Mouse (Mus musculus) C2C12 (cell line): ENCODE measurements around the gene Ptprn2. TPM values are rescaled to one million over a fixed set of nuclear protein-coding genes. Genes with fewer than 3 reads are reported as not detected.

Experiments
- H3K27me3 ChIP-seq: one replicate; pipeline ENCODE4 v1.6.1; 2011; ENCODE audit not compliant: control insufficient read depth, insufficient read depth, insufficient read length
- H3K36me3 ChIP-seq: one replicate; pipeline ENCODE4 v1.6.1; 2011; ENCODE audit not compliant: control insufficient read depth, insufficient read depth
- H3K4me3 ChIP-seq: one replicate; pipeline ENCODE4 v1.5.1; 2011; ENCODE audit warnings: mild to moderate bottlenecking, control low read depth; ENCODE audit not compliant: poor library complexity, insufficient read depth, severe bottlenecking
- H3K79me2 ChIP-seq: one replicate; pipeline ENCODE4 v1.6.1; 2011; ENCODE audit not compliant: control insufficient read depth, insufficient read depth
- H3K79me3 ChIP-seq: one replicate; pipeline ENCODE4 v1.6.1; 2011; ENCODE audit warnings: low read depth, control low read depth
- H3ac ChIP-seq: one replicate; pipeline ENCODE3; 2011; ENCODE audit warnings: low read depth; ENCODE audit not compliant: control insufficient read depth, insufficient read length
- CEBPB ChIP-seq: IDR thresholded peaks from one replicate; pipeline ENCODE4 v1.6.1; 2011; ENCODE audit warnings: low read depth, mild to moderate bottlenecking, control low read depth, moderate library complexity
- CTCF ChIP-seq: IDR thresholded peaks from one replicate; pipeline ENCODE4 v1.5.1; 2011; ENCODE audit not compliant: control insufficient read depth, insufficient read depth, insufficient read length
- FOSL1 ChIP-seq: IDR thresholded peaks from one replicate; pipeline ENCODE4 v1.8.0; 2011; ENCODE audit warnings: mild to moderate bottlenecking, low read length; ENCODE audit not compliant: poor library complexity, insufficient read depth, severe bottlenecking
- MAX ChIP-seq: IDR thresholded peaks from one replicate; pipeline ENCODE4 v1.6.1; 2011; ENCODE audit warnings: mild to moderate bottlenecking, control low read depth
- MYOD1 ChIP-seq: IDR thresholded peaks from one replicate; pipeline ENCODE4 v1.6.1; 2011; ENCODE audit warnings: low read depth; ENCODE audit not compliant: control insufficient read depth, insufficient read length
- MYOG ChIP-seq: IDR thresholded peaks from one replicate; pipeline ENCODE4 v1.6.1; 2011; ENCODE audit not compliant: control insufficient read depth, insufficient read length; ENCODE audit errors: extremely low read depth
- USF1 ChIP-seq: IDR thresholded peaks from one replicate; pipeline ENCODE4 v1.6.1; 2011; ENCODE audit warnings: low read depth, mild to moderate bottlenecking, control low read depth, moderate library complexity
- polyA plus RNA-seq: library from polyadenylated mRNA; unstranded; fragments of >200 nt; fragmentation: generic; extraction: Trizol; gene quantifications from one replicate; pipeline ENCODE4 v1.2.1, GENCODE M21; 2012; ENCODE audit warnings: missing spikeins

Ptprn2 gene
- polyA plus RNA-seq, 1 experiment: 0.41 TPM

- H3K79me2 ChIP-seq: no peaks in the 10 kb centered on the region
- no peaks in the 10 kb centered on the region for H3K27me3 ChIP-seq
- H3K79me3 ChIP-seq: no peaks in the 10 kb centered on the region
- no peaks in the 10 kb centered on the region for H3K36me3 ChIP-seq
- H3K4me3 ChIP-seq: no peak overlapping the region
- TF ChIP-seq MYOD1 (no peak), FOSL1 (no peak), MYOG (no peak), CTCF (no peak), USF1 (no peak), MAX (no peak), CEBPB (no peak)
- H3ac ChIP-seq: no peak overlapping the region
Measured at GRCm38 (mm10) chr12:117204905-117205304, 719.4 kb downstream of the Ptprn2 start.

DNA sequence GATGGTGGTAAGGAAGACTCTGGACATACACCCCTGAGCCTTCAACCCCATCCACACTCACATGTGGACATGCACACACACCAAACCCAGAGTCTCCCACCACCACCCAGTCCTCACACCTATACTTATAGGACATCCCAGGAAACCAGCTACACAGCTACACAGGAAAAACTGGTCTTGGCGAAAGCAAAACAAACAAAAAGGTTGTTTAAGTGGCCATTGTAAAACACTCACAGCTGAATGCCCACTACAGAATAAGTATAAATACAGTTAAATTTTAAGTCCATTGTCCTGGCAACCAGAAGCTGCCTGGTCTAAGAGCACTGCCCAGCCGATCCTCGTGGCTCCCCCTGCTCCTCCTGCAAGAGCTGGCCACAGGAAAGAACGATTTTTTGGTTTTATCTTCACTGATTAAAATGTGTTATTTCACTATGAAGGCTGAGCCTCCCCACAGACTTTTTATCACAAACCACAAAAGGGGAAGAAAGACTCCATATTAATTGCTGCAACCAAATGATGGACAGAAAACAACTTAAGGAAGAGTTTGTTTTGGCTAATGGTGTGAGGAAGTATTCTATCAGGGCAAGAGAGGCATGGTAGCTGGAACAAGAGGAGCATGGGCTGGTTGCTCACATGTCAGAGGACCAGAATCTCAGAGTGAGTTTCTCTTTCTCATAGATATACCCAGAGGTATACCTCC, 722.1 kb downstream of the Ptprn2 start:
- Histone ChIP-seq H3ac (no peak overlapping the region), H3K79me3 (no peaks in the 10 kb centered on the region), H3K36me3 (peaks cover 5% of the 10 kb centered on the region), H3K79me2 (no peaks in the 10 kb centered on the region), H3K27me3 (no peaks in the 10 kb centered on the region), H3K4me3 (no peak overlapping the region)
- TF ChIP-seq USF1 (no peak), MYOD1 (no peak), MAX (no peak)

- peaks cover 9% of the 10 kb centered on the region for H3K36me3 ChIP-seq
- H3ac ChIP-seq: no peak overlapping the region
- TF ChIP-seq CTCF: no peak
- no peak for TF ChIP-seq USF1
- no peak for TF ChIP-seq FOSL1
- no peak for TF ChIP-seq MYOG
- TF ChIP-seq MAX: no peak
- TF ChIP-seq CEBPB: no peak
- TF ChIP-seq MYOD1: no peak
- no peaks in the 10 kb centered on the region for H3K27me3 ChIP-seq
- no peaks in the 10 kb centered on the region for H3K79me3 ChIP-seq
- H3K4me3 ChIP-seq: no peak overlapping the region
- H3K79me2 ChIP-seq: no peaks in the 10 kb centered on the region
Measured at GRCm38 (mm10) chr12:117210467-117210866, 724.9 kb downstream of the Ptprn2 start.

DNA sequence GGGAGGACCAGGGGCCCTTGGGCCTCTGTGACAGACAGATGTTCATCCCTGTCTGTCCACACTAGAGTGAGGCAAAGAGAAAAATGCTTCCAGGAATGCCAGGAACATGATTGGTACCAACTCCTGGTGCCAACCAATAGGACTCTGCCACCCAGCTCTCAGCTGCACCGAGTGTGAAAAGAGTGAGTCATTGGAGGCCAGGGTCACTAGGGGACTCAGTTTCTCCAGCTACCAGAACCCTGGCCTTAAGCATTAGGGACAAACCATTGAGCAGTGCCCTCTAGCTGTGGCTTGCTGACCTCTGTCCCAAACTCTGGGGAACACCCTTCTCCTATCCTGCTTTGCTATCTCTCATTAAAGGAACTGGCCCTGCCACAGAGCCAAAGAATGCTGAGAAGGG, 728.0 kb downstream of the Ptprn2 start:
- Histone ChIP-seq H3K27me3 (no peaks in the 10 kb centered on the region), H3ac (no peak overlapping the region), H3K36me3 (peaks cover 9% of the 10 kb centered on the region), H3K79me3 (no peaks in the 10 kb centered on the region), H3K79me2 (no peaks in the 10 kb centered on the region), H3K4me3 (no peak overlapping the region)
- no peak for TF ChIP-seq CTCF
- TF ChIP-seq FOSL1: no peak
- TF ChIP-seq CEBPB: no peak
- TF ChIP-seq MYOG: no peak
- TF ChIP-seq MAX: no peak
- no peak for TF ChIP-seq MYOD1
- TF ChIP-seq USF1: no peak

- Histone ChIP-seq H3K4me3 (no peak overlapping the region), H3ac (no peak overlapping the region), H3K36me3 (peaks cover 9% of the 10 kb centered on the region), H3K79me2 (no peaks in the 10 kb centered on the region), H3K27me3 (no peaks in the 10 kb centered on the region), H3K79me3 (no peaks in the 10 kb centered on the region)
- TF ChIP-seq FOSL1: no peak
- TF ChIP-seq MYOG: no peak
- TF ChIP-seq MAX: no peak
- TF ChIP-seq CEBPB: peak; percentile 18
- no peak for TF ChIP-seq CTCF
- no peak for TF ChIP-seq USF1
- no peak for TF ChIP-seq MYOD1
Measured at GRCm38 (mm10) chr12:117214272-117214671, 728.8 kb downstream of the Ptprn2 start.

DNA sequence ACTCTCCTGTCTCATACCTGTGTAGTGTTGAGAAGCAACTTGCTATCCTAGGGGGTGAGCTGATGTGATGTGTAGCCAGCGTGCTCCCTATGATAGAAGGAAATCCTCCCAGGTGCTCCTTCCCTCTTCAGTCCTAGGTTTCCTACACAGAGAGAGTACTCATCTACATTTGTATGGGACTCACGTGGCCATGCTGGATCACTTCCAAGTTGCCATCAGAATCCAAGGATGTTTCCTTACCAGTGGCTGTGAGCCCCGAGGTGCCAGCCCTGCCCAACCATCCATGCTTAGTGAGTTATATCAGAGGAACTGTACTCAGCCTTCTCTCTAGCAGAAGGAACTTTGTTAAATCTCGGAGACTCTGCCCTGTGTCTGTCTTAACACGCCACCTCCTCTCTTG, 729.4 kb downstream of the Ptprn2 start:
- no peak overlapping the region for H3K4me3 ChIP-seq
- no peaks in the 10 kb centered on the region for H3K79me3 ChIP-seq
- H3K79me2 ChIP-seq: no peaks in the 10 kb centered on the region
- TF ChIP-seq CTCF: no peak
- no peak for TF ChIP-seq FOSL1
- no peak for TF ChIP-seq MYOD1
- TF ChIP-seq CEBPB: no peak
- no peak for TF ChIP-seq MYOG
- no peak for TF ChIP-seq MAX
- no peak for TF ChIP-seq USF1
- H3ac ChIP-seq: no peak overlapping the region
- no peaks in the 10 kb centered on the region for H3K27me3 ChIP-seq
- peaks cover 9% of the 10 kb centered on the region for H3K36me3 ChIP-seq
